23 mouse cellular contexts compared by ENCODE assay signal in genomic region chr9:22567726-22568125, GRCm38 (mm10).
A peak's percentile ranks its signal among the peaks of the same experiment; 100 is the strongest.
DNase-seq lines count a peak whose midpoint lies in the region; ATAC-seq and TF ChIP-seq lines count a peak whose summit lies in the region.
"Had no signal": no experiment of that assay in that cellular context is flagged by ENCODE, and none has a peak within 500 bp of the region (broad histone marks: within the 10 kb centered on the region; RNA-seq: fewer than 3 reads in every experiment).

No protein-coding gene starts in this region.

- WGBS in kidney, adult 2 months = 63% methylated on average over 5 of the region's 5 CpGs
- 88% methylated on average over 5 of the region's 5 CpGs for WGBS in kidney, embryonic 16.5 days

- no peak for TF ChIP-seq POLR2A in kidney, adult 2 months (IDR thresholded peaks at IDR 0.05; ENCODE audit: low read depth, low read length)

- H3K4me3 ChIP-seq in kidney, adult 2 months (ENCODE audit: insufficient read depth, low read depth, low read length) = no peak overlapping the region
- H3K4me3 ChIP-seq in kidney, embryonic 16.5 days (ENCODE audit: low read length) = no peak overlapping the region
- H3K4me3 ChIP-seq: embryonic facial prominence, embryonic 13.5 days; embryonic facial prominence, embryonic 15.5 days; erythroblast, embryonic 14.5 days; forebrain, embryonic 10.5 days; forebrain, embryonic 12.5 days had no signal

- no peaks in the 10 kb centered on the region for H3K27me3 ChIP-seq in kidney, adult 2 months (replicated peaks; ENCODE audit: control insufficient read depth, insufficient read depth, low read length)
- no peaks in the 10 kb centered on the region for H3K27me3 ChIP-seq in kidney, embryonic 16.5 days (ENCODE audit: insufficient read depth, low read length)
- H3K27me3 ChIP-seq: embryonic facial prominence, embryonic 13.5 days; embryonic facial prominence, embryonic 15.5 days; forebrain, embryonic 12.5 days had no signal

- no peaks in the 10 kb centered on the region for H3K36me3 ChIP-seq in kidney, adult 2 months (ENCODE audit: control insufficient read depth, insufficient read depth, low read length)
- H3K36me3 ChIP-seq in kidney, embryonic 16.5 days (ENCODE audit: insufficient read depth, low read length) = no peaks in the 10 kb centered on the region
- H3K36me3 ChIP-seq: embryonic facial prominence, embryonic 15.5 days; forebrain, embryonic 10.5 days; forebrain, embryonic 12.5 days had no signal

- no peak for TF ChIP-seq CTCF in kidney, adult 2 months (conservative IDR thresholded peaks at IDR 0.05; ENCODE audit: insufficient read depth, insufficient read length, low read depth, low read length)

- ATAC-seq in kidney, embryonic 16.5 days (ENCODE audit: low FRiP score, low TSS enrichment) = no peak
- ATAC-seq: forebrain, embryonic 14.5 days; forebrain, embryonic 16.5 days had no signal

- peaks cover 6% of the 10 kb centered on the region; the same call in 1 of the 2 replicates for H3K9me3 ChIP-seq in kidney, embryonic 16.5 days (ENCODE audit: low read length)
- H3K9me3 ChIP-seq: embryonic facial prominence, embryonic 13.5 days; embryonic facial prominence, embryonic 15.5 days; forebrain, embryonic 12.5 days had no signal

- no peak overlapping the region for H3K4me2 ChIP-seq in kidney, embryonic 16.5 days (replicated peaks; ENCODE audit: low read depth, low read length)
- H3K4me2 ChIP-seq: embryonic facial prominence, embryonic 13.5 days; embryonic facial prominence, embryonic 15.5 days; forebrain, embryonic 12.5 days had no signal

- no peak overlapping the region for H3K9ac ChIP-seq in kidney, embryonic 16.5 days (replicated peaks; ENCODE audit: low read length)
- H3K9ac ChIP-seq: embryonic facial prominence, embryonic 13.5 days; embryonic facial prominence, embryonic 15.5 days; forebrain, embryonic 12.5 days had no signal

- peaks cover 3% of the 10 kb centered on the region for H3K4me1 ChIP-seq in kidney, adult 2 months (ENCODE audit: control insufficient read depth, insufficient read depth, low read length)
- H3K4me1 ChIP-seq in kidney, embryonic 16.5 days (ENCODE audit: insufficient read depth, low read length) = no peaks in the 10 kb centered on the region
- H3K4me1 ChIP-seq: embryonic facial prominence, embryonic 13.5 days; embryonic facial prominence, embryonic 15.5 days; forebrain, embryonic 10.5 days; forebrain, embryonic 12.5 days had no signal

- DNase-seq in adrenal gland, postnatal 10 days = peak; percentile 10
- DNase-seq in adrenal gland, postnatal 14 days = no peak
- peak; percentile 78 for DNase-seq in kidney, adult 2 months
- DNase-seq in kidney, adult 9 months = peak; percentile 82
- DNase-seq in kidney, adult 11 months = no peak
- peak; percentile 4 to 13 for DNase-seq in kidney, postnatal 36 days
- no peak for DNase-seq in kidney, postnatal 25 days
- DNase-seq: adrenal gland, adult 8-10 months; cerebellum, adult 11 months; cerebellum, adult 18-20 months; cerebellum, adult 8-10 months; cerebellum, adult 9-11 months; cerebellum, postnatal 14 days; cerebellum, postnatal 36 days; embryo, embryonic 11 days had no signal

- peak overlapping the region; percentile 55; the same call in 1 of the 2 replicates for H3K27ac ChIP-seq in kidney, adult 2 months (ENCODE audit: insufficient read depth, low read depth, low read length)
- H3K27ac ChIP-seq in kidney, embryonic 16.5 days (ENCODE audit: low read length) = no peak overlapping the region
- H3K27ac ChIP-seq: embryonic facial prominence, embryonic 13.5 days; embryonic facial prominence, embryonic 15.5 days; forebrain, embryonic 10.5 days; forebrain, embryonic 12.5 days had no signal

Comparison
In these comparisons a context has a peak if more than half of its experiments do, and no peak if none do; other contexts are left out.
1. DNase-seq: peak in adrenal gland, postnatal 10 days (single experiment), kidney, adult 2 months (single experiment), kidney, adult 9 months (single experiment) and kidney, postnatal 36 days (2 of 2); none in adrenal gland, postnatal 14 days (single experiment), kidney, adult 11 months (single experiment) and kidney, postnatal 25 days (0 of 2).